Mouse (Mus musculus) lung, adult 2 months (tissue): Measurements from ENCODE around the gene Fsip1. TPM values are rescaled to one million over a fixed set of nuclear protein-coding genes. Genes with fewer than 3 reads are reported as not detected.

Source experiments
- DNase-seq: peaks from one replicate; pipeline ENCODE4 v3.0.0; 2022
- H3K4me1 ChIP-seq: fragments of 200-500 bp; 2 replicates; pipeline ENCODE4 v1.6.1; 2011; ENCODE audit warnings: low read length; ENCODE audit not compliant: control insufficient read depth, insufficient read depth
- H3K4me3 ChIP-seq: fragments of 200-500 bp; replicated peaks from 2 replicates; pipeline ENCODE3; 2011; ENCODE audit warnings: low read depth, mild to moderate bottlenecking, control low read depth, low read length; ENCODE audit errors: extremely low read depth
- CTCF ChIP-seq: fragments of 200-500 bp; IDR thresholded peaks from 2 replicates; pipeline ENCODE4 v1.5.1; 2011; ENCODE audit warnings: mild to moderate bottlenecking, low read length, control low read depth; ENCODE audit not compliant: insufficient read depth
- POLR2A ChIP-seq: fragments of 200-500 bp; IDR thresholded peaks from 2 replicates; pipeline ENCODE4 v1.6.1; 2011; ENCODE audit warnings: low read depth, mild to moderate bottlenecking, control low read depth, low read length, borderline replicate concordance; ENCODE audit errors: extremely low read depth
- WGBS: fragments of 180-500 bp; shearing (Covaris S2); methylation state at CpG from one replicate; pipeline ENCODE4 v1.1.7; 2018; 5-methylcytosine and 5-hydroxymethylcytosine counted together
- polyA plus RNA-seq: library from polyadenylated mRNA; depleted of rRNA; stranded (reverse); fragments of >200 nt; gene quantifications from 2 replicates; pipeline ENCODE4 v1.2.3, GENCODE M21; 2012

Fsip1 gene
- polyA plus RNA-seq, 1 experiment = 0.60 TPM

GRCm38 (mm10) chr2:118225316-118226041 lies 31.3 kb downstream of the Fsip1 start:
- H3K4me3 ChIP-seq = no peak overlapping the region
- DNase-seq = no peak
- TF ChIP-seq POLR2A = no peak
- no peak for TF ChIP-seq CTCF
- WGBS = 60% methylated on average over 10 of the region's 10 CpGs
- H3K4me1 ChIP-seq = no peaks in the 10 kb centered on the region

- WGBS = 47% methylated on average over 4 of the region's 4 CpGs
- H3K4me3 ChIP-seq = no peak overlapping the region
- H3K4me1 ChIP-seq = no peaks in the 10 kb centered on the region
- TF ChIP-seq POLR2A (no peak), CTCF (no peak)
- no peak for DNase-seq
Measured at GRCm38 (mm10) chr2:118217993-118218595, 38.7 kb downstream of the Fsip1 start.

GRCm38 (mm10) chr2:118209712-118210111 lies 47.1 kb downstream of the Fsip1 start:
- no peaks in the 10 kb centered on the region; the same call in 1 of the 2 replicates for H3K4me1 ChIP-seq
- no peak for DNase-seq
- TF ChIP-seq CTCF (no peak), POLR2A (no peak)
- H3K4me3 ChIP-seq = no peak overlapping the region
- 60% methylated on average over 5 of the region's 5 CpGs for WGBS

GRCm38 (mm10) chr2:118208651-118209050 lies 48.1 kb downstream of the Fsip1 start:
- DNase-seq = no peak
- no peaks in the 10 kb centered on the region; the same call in 1 of the 2 replicates for H3K4me1 ChIP-seq
- H3K4me3 ChIP-seq = no peak overlapping the region
- TF ChIP-seq POLR2A = no peak
- no peak for TF ChIP-seq CTCF
- 51% methylated on average over 5 of the region's 5 CpGs for WGBS

GRCm38 (mm10) chr2:118205991-118206585 lies 50.7 kb downstream of the Fsip1 start:
- DNase-seq = no peak
- H3K4me3 ChIP-seq = no peak overlapping the region
- no peaks in the 10 kb centered on the region; the same call in 1 of the 2 replicates for H3K4me1 ChIP-seq
- 43% methylated on average over 8 of the region's 8 CpGs for WGBS
- no peak for TF ChIP-seq CTCF
- TF ChIP-seq POLR2A = no peak

- TF ChIP-seq CTCF (no peak), POLR2A (no peak)
- 79% methylated on average over 4 of the region's 4 CpGs for WGBS
- Histone ChIP-seq H3K4me1 (no peaks in the 10 kb centered on the region; the same call in 1 of the 2 replicates), H3K4me3 (no peak overlapping the region)
- no peak for DNase-seq
Measured at GRCm38 (mm10) chr2:118204646-118205045, 52.1 kb downstream of the Fsip1 start.

- 20% methylated on average over 16 of the region's 16 CpGs for WGBS
- Histone ChIP-seq H3K4me3 (no peak overlapping the region), H3K4me1 (no peaks in the 10 kb centered on the region)
- DNase-seq = peak; percentile 9
- TF ChIP-seq CTCF (no peak), POLR2A (no peak)
Measured at GRCm38 (mm10) chr2:118203739-118204461, 52.9 kb downstream of the Fsip1 start.

- no peak for TF ChIP-seq POLR2A
- TF ChIP-seq CTCF = no peak
- WGBS = 51% methylated on average over 2 of the region's 2 CpGs
- H3K4me3 ChIP-seq = no peak overlapping the region
- no peaks in the 10 kb centered on the region for H3K4me1 ChIP-seq
- no peak for DNase-seq
Measured at GRCm38 (mm10) chr2:118202934-118203333, 53.8 kb downstream of the Fsip1 start.

- peak; percentile 30 for DNase-seq
- Histone ChIP-seq H3K4me1 (no peaks in the 10 kb centered on the region), H3K4me3 (no peak overlapping the region)
- TF ChIP-seq CTCF (no peak), POLR2A (no peak)
Measured at GRCm38 (mm10) chr2:118201983-118202382, 54.8 kb downstream of the Fsip1 start.

- TF ChIP-seq CTCF = peak; percentile 92
- no peak for TF ChIP-seq POLR2A
- Histone ChIP-seq H3K4me1 (no peaks in the 10 kb centered on the region), H3K4me3 (no peak overlapping the region)
- DNase-seq = peak; percentile 71
- WGBS = 4% methylated on average over 5 of the region's 5 CpGs
Measured at GRCm38 (mm10) chr2:118199867-118200266, 56.9 kb downstream of the Fsip1 start.
